Comparison of ENCODE assay signal across 20 mouse cellular contexts in genomic region chr7:57365134-57366012, GRCm38 (mm10). TPM values are rescaled to one million over a fixed set of nuclear protein-coding genes. Genes with fewer than 3 reads are reported as not detected.
DNase-seq lines count a peak whose midpoint lies in the region; ATAC-seq and TF ChIP-seq lines count a peak whose summit lies in the region.
"Had no signal": no experiment of that assay in that cellular context is flagged by ENCODE, and none has a peak within 500 bp of the region (broad histone marks: within the 10 kb centered on the region; RNA-seq: fewer than 3 reads in every experiment).

No protein-coding gene starts in this region.

- DNase-seq in forebrain, embryonic 14.5 days (ENCODE audit: low spot score), result peak; percentile 21
- no peak for DNase-seq in forebrain, embryonic 11.5 days (ENCODE audit: low spot score)
- no peak for DNase-seq in layer of hippocampus, adult 2 months (ENCODE audit: low spot score in 2 of 2)
- DNase-seq in layer of hippocampus, adult 18-20 months (ENCODE audit: low spot score in 2 of 2), result no peak
- DNase-seq in brain, embryonic 14.5 days (ENCODE audit: low read depth), result peak; percentile 40
- DNase-seq in retina, embryonic 14.5 days (ENCODE audit: low spot score), result no peak
- DNase-seq in thymus, postnatal 36 days, result no peak
- DNase-seq: adrenal gland, adult 2 months; adrenal gland, postnatal 10 days; adrenal gland, postnatal 25 days; cerebellum, adult 11-12 months; cerebellum, adult 2 months; cerebellum, adult 9-10 months; cerebellum, postnatal 10 days; cerebellum, postnatal 25 days had no signal

- TF ChIP-seq POLR2A in brain, embryonic 14.5 days (IDR thresholded peaks at IDR 0.05; ENCODE audit: borderline replicate concordance, extremely low read depth, insufficient read depth, insufficient read length, poor library complexity, severe bottlenecking), result no peak

- H3K9ac ChIP-seq in forebrain, embryonic 14.5 days (ENCODE audit: low read length), result no peak overlapping the region
- H3K9ac ChIP-seq in forebrain, embryonic 11.5 days (ENCODE audit: low read length), result no peak overlapping the region
- no peak overlapping the region for H3K9ac ChIP-seq in forebrain, embryonic 16.5 days (replicated peaks; ENCODE audit: low read depth, low read length)
- H3K9ac ChIP-seq: embryonic facial prominence, embryonic 12.5 days had no signal

- no peaks in the 10 kb centered on the region for H3K27me3 ChIP-seq in forebrain, embryonic 14.5 days (replicated peaks; ENCODE audit: control insufficient read depth, insufficient read depth, low read length)
- no peaks in the 10 kb centered on the region for H3K27me3 ChIP-seq in forebrain, embryonic 11.5 days (ENCODE audit: control insufficient read depth, insufficient read depth, low read length)
- no peaks in the 10 kb centered on the region for H3K27me3 ChIP-seq in forebrain, embryonic 16.5 days (replicated peaks; ENCODE audit: control insufficient read depth, insufficient read depth, low read length)
- H3K27me3 ChIP-seq: embryonic facial prominence, embryonic 12.5 days had no signal

- no peaks in the 10 kb centered on the region for H3K36me3 ChIP-seq in forebrain, embryonic 14.5 days (ENCODE audit: control insufficient read depth, insufficient read depth, low read length)
- H3K36me3 ChIP-seq in forebrain, embryonic 11.5 days (ENCODE audit: control insufficient read depth, insufficient read depth, low read length), result no peaks in the 10 kb centered on the region
- no peaks in the 10 kb centered on the region for H3K36me3 ChIP-seq in forebrain, embryonic 16.5 days (ENCODE audit: control insufficient read depth, insufficient read depth)
- H3K36me3 ChIP-seq: embryonic facial prominence, embryonic 10.5 days; embryonic facial prominence, embryonic 12.5 days had no signal

- TF ChIP-seq CTCF in layer of hippocampus, adult 2 months (conservative IDR thresholded peaks at IDR 0.05), result no peak
- no peak for TF ChIP-seq CTCF in brain, embryonic 14.5 days (IDR thresholded peaks at IDR 0.05; ENCODE audit: borderline replicate concordance, extremely low read depth, insufficient read depth, insufficient read length)

- no peaks in the 10 kb centered on the region for H3K9me3 ChIP-seq in forebrain, embryonic 14.5 days (replicated peaks; ENCODE audit: control insufficient read depth, low read length)
- H3K9me3 ChIP-seq in forebrain, embryonic 11.5 days (ENCODE audit: control insufficient read depth, low read length), result no peaks in the 10 kb centered on the region
- H3K9me3 ChIP-seq in forebrain, embryonic 16.5 days (ENCODE audit: control insufficient read depth, low read length), result no peaks in the 10 kb centered on the region
- H3K9me3 ChIP-seq: embryonic facial prominence, embryonic 10.5 days; embryonic facial prominence, embryonic 12.5 days had no signal

- no peak overlapping the region for H3K4me2 ChIP-seq in forebrain, embryonic 14.5 days (ENCODE audit: low read length)
- H3K4me2 ChIP-seq in forebrain, embryonic 11.5 days (ENCODE audit: low read depth, low read length, severe bottlenecking), result no peak overlapping the region
- no peak overlapping the region for H3K4me2 ChIP-seq in forebrain, embryonic 16.5 days (ENCODE audit: low read length)
- H3K4me2 ChIP-seq: embryonic facial prominence, embryonic 12.5 days had no signal

- no peak overlapping the region for H3K4me3 ChIP-seq in forebrain, embryonic 14.5 days (ENCODE audit: low read depth, low read length)
- no peak overlapping the region for H3K4me3 ChIP-seq in forebrain, embryonic 11.5 days (ENCODE audit: low read depth, low read length)
- no peak overlapping the region for H3K4me3 ChIP-seq in layer of hippocampus, adult 2 months
- H3K4me3 ChIP-seq in forebrain, embryonic 16.5 days (replicated peaks; ENCODE audit: low read length), result no peak overlapping the region
- H3K4me3 ChIP-seq: embryonic facial prominence, embryonic 10.5 days; embryonic facial prominence, embryonic 12.5 days had no signal

- 80% methylated on average over 5 of the region's 5 CpGs for WGBS in forebrain, embryonic 14.5 days
- 84% methylated on average over 5 of the region's 5 CpGs for WGBS in forebrain, embryonic 11.5 days
- 69% methylated on average over 5 of the region's 5 CpGs for WGBS in forebrain, embryonic 16.5 days

- H3K4me1 ChIP-seq in forebrain, embryonic 14.5 days (ENCODE audit: control insufficient read depth, insufficient read depth, low read length), result no peaks in the 10 kb centered on the region
- no peaks in the 10 kb centered on the region for H3K4me1 ChIP-seq in forebrain, embryonic 11.5 days (replicated peaks; ENCODE audit: control insufficient read depth, insufficient read depth, low read length)
- no peaks in the 10 kb centered on the region; the same call in none of the 2 replicates for H3K4me1 ChIP-seq in forebrain, embryonic 16.5 days (replicated peaks; ENCODE audit: control insufficient read depth, insufficient read depth, low read length)
- H3K4me1 ChIP-seq: embryonic facial prominence, embryonic 10.5 days; embryonic facial prominence, embryonic 12.5 days had no signal

- H3K27ac ChIP-seq in forebrain, embryonic 14.5 days (ENCODE audit: low read depth, low read length), result no peak overlapping the region
- H3K27ac ChIP-seq in forebrain, embryonic 11.5 days (ENCODE audit: low read depth, low read length), result no peak overlapping the region
- H3K27ac ChIP-seq in layer of hippocampus, adult 2 months, result 0 out of 2 replicates have a peak overlapping the region, but pooled peaks have one; percentile 20
- peak overlapping the region; percentile 77 for H3K27ac ChIP-seq in forebrain, embryonic 16.5 days (ENCODE audit: low read length)
- H3K27ac ChIP-seq: embryonic facial prominence, embryonic 10.5 days; embryonic facial prominence, embryonic 12.5 days had no signal

- ATAC-seq in forebrain, embryonic 14.5 days, result peak; percentile 52
- no peak for ATAC-seq in forebrain, embryonic 11.5 days (replicated peaks; ENCODE audit: low FRiP score)
- peak; percentile 73 for ATAC-seq in forebrain, embryonic 16.5 days

RNA-seq across cellular contexts. Expression of gene Gabrg3, which starts 21.6 kb away (rescaled TPM):
- 2.2 and 3.1 TPM in 2 replicates for polyA plus RNA-seq in forebrain, embryonic 14.5 days (2014; fragmentation: Nextera tagmentation; extraction: Ambion mirVana)
- polyA plus RNA-seq in forebrain, embryonic 11.5 days (2014; fragmentation: Nextera tagmentation; extraction: Ambion mirVana), result 0.23 and 0.63 TPM in 2 replicates
- total RNA-seq in layer of hippocampus, adult 2 months (2021), result 10 to 100 TPM; 15.5 to 15.8 TPM
- total RNA-seq in layer of hippocampus, adult 18-20 months (2021), result 10 to 100 TPM; 12.4 to 14.3 TPM
- 2.2 and 3.3 TPM in 2 replicates for polyA plus RNA-seq in brain, embryonic 14.5 days (2012; rRNA removed)
- polyA plus RNA-seq in forebrain, embryonic 16.5 days (2015; fragmentation: Nextera tagmentation; extraction: Ambion mirVana), result 3.9 and 8.1 TPM in 2 replicates
- total RNA-seq: MEL had no signal
- polyA plus RNA-seq: C2C12 had no signal

RNA-seq across cellular contexts. Expression of gene Gabrb3, which starts 54.1 kb away (rescaled TPM):
- polyA plus RNA-seq in forebrain, embryonic 14.5 days (2014; fragmentation: Nextera tagmentation; extraction: Ambion mirVana), result 32.7 and 42.2 TPM in 2 replicates
- polyA plus RNA-seq in forebrain, embryonic 11.5 days (2014; fragmentation: Nextera tagmentation; extraction: Ambion mirVana), result 6.5 and 8.5 TPM in 2 replicates
- 100 to 1,000 TPM; 276 to 305 TPM for total RNA-seq in layer of hippocampus, adult 2 months (2021)
- total RNA-seq in layer of hippocampus, adult 18-20 months (2021), result 100 to 1,000 TPM; 248 to 274 TPM
- 29.5 and 54.0 TPM in 2 replicates for polyA plus RNA-seq in brain, embryonic 14.5 days (2012; rRNA removed)
- polyA plus RNA-seq in forebrain, embryonic 16.5 days (2015; fragmentation: Nextera tagmentation; extraction: Ambion mirVana), result 43.6 and 52.6 TPM in 2 replicates
- total RNA-seq: MEL had no signal
- polyA plus RNA-seq: C2C12 had no signal

Comparison
In these comparisons a context has a peak if more than half of its experiments do, and no peak if none do; other contexts are left out.
1. DNase-seq: peak in forebrain, embryonic 14.5 days (single experiment) and brain, embryonic 14.5 days (single experiment); none in forebrain, embryonic 11.5 days (single experiment), layer of hippocampus, adult 2 months (0 of 2), layer of hippocampus, adult 18-20 months (0 of 2), retina, embryonic 14.5 days (single experiment) and thymus, postnatal 36 days (0 of 2).
2. H3K27ac ChIP-seq: peak in layer of hippocampus, adult 2 months (single experiment) and forebrain, embryonic 16.5 days (single experiment); none in forebrain, embryonic 14.5 days (single experiment) and forebrain, embryonic 11.5 days (single experiment).